23 mouse cellular contexts compared by ENCODE assay signal in the genomic region with DNA sequence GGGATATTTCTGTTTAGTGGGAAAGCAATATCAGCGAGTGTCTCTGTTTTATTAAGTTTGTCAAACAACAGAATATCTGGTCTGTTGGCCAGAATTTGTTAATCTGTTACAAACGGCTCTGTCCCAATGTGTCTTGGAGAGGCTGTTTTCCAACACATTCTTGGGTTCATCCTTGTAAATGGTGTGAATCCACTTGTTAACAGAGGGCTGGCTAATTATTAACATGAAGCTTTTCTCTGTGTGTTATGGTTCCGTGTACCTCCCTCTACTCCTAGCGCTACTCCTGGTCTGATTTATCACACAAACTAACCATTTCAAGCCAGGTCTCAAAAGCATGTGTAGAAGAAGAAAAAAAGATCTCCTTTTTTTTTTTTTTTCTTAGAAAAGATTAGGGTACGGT.
A peak's percentile ranks its signal among the peaks of the same experiment; 100 is the strongest.
DNase-seq lines count a peak whose midpoint lies in the region; ATAC-seq and TF ChIP-seq lines count a peak whose summit lies in the region.
"Had no signal": no experiment of that assay in that cellular context is flagged by ENCODE, and none has a peak within 500 bp of the region (broad histone marks: within the 10 kb centered on the region; RNA-seq: fewer than 3 reads in every experiment).

No protein-coding gene starts in this region.

- H3K27me3 ChIP-seq in intestine, embryonic 15.5 days (replicated peaks): no peaks in the 10 kb centered on the region
- H3K27me3 ChIP-seq in intestine, postnatal 0 days (replicated peaks; ENCODE audit: control insufficient read depth, insufficient read depth, low read length): no peaks in the 10 kb centered on the region
- peaks cover 2% of the 10 kb centered on the region; the same call in 1 of the 2 replicates for H3K27me3 ChIP-seq in liver, adult 2 months (ENCODE audit: control insufficient read depth, insufficient read depth, low read length)
- no peaks in the 10 kb centered on the region for H3K27me3 ChIP-seq in liver, postnatal 0 days (ENCODE audit: insufficient read depth, low read length)
- H3K27me3 ChIP-seq in neural tube, embryonic 15.5 days (replicated peaks): no peaks in the 10 kb centered on the region
- H3K27me3 ChIP-seq: forebrain, embryonic 13.5 days; heart, embryonic 13.5 days had no signal

- H3K79me2 ChIP-seq in liver, adult 2 months (ENCODE audit: control insufficient read depth, insufficient read depth, low read length): no peaks in the 10 kb centered on the region

- no peak for TF ChIP-seq EP300 in liver, postnatal 0 days (IDR thresholded peaks at IDR 0.05; ENCODE audit: low read depth)

- peak; percentile 88 for DNase-seq in kidney, adult 9 months
- DNase-seq in kidney, postnatal 25 days: no peak
- DNase-seq in liver, adult 2 months (ENCODE audit: extremely low read depth, low read depth, low spot score): peak; percentile 41
- DNase-seq in liver, postnatal 0 days: no peak
- no peak for DNase-seq in retina, postnatal 1 day
- DNase-seq: adrenal gland, postnatal 10 days; adrenal gland, postnatal 36 days; cerebellum, adult 18-20 months; cerebellum, adult 9-10 months; cerebellum, postnatal 14 days; gastrocnemius, postnatal 10 days; gastrocnemius, postnatal 36 days; heart, adult 2 months; heart, postnatal 14 days; heart, postnatal 4 days had no signal

- no peaks in the 10 kb centered on the region for H3K9me3 ChIP-seq in intestine, embryonic 15.5 days
- no peaks in the 10 kb centered on the region for H3K9me3 ChIP-seq in intestine, postnatal 0 days (ENCODE audit: control insufficient read depth)
- H3K9me3 ChIP-seq in liver, postnatal 0 days (ENCODE audit: low read length): 0 out of 2 replicates have a peak, but pooled peaks cover 2% of the 10 kb centered on the region
- H3K9me3 ChIP-seq in neural tube, embryonic 15.5 days (replicated peaks): no peaks in the 10 kb centered on the region
- H3K9me3 ChIP-seq: forebrain, embryonic 10.5 days; forebrain, embryonic 13.5 days; heart, embryonic 10.5 days had no signal

- H3K4me3 ChIP-seq in intestine, embryonic 15.5 days (replicated peaks): no peak overlapping the region
- H3K4me3 ChIP-seq in intestine, postnatal 0 days (ENCODE audit: low read depth, low read length): no peak overlapping the region
- no peak overlapping the region for H3K4me3 ChIP-seq in liver, adult 2 months (ENCODE audit: insufficient read depth, low read depth, low read length)
- no peak overlapping the region for H3K4me3 ChIP-seq in liver, postnatal 0 days (ENCODE audit: low read depth, low read length)
- H3K4me3 ChIP-seq in neural tube, embryonic 15.5 days (replicated peaks): no peak overlapping the region
- H3K4me3 ChIP-seq: forebrain, embryonic 10.5 days; forebrain, embryonic 13.5 days; heart, adult 2 months; heart, embryonic 10.5 days; heart, embryonic 13.5 days had no signal

- TF ChIP-seq POLR2A in liver, adult 2 months (IDR thresholded peaks at IDR 0.05; ENCODE audit: extremely low read depth, insufficient read depth, low read length): no peak

- no peaks in the 10 kb centered on the region for H3K36me3 ChIP-seq in intestine, embryonic 15.5 days
- H3K36me3 ChIP-seq in intestine, postnatal 0 days (ENCODE audit: control insufficient read depth, insufficient read depth): no peaks in the 10 kb centered on the region
- H3K36me3 ChIP-seq in liver, adult 2 months (ENCODE audit: control insufficient read depth, insufficient read depth, low read length): no peaks in the 10 kb centered on the region
- no peaks in the 10 kb centered on the region for H3K36me3 ChIP-seq in liver, postnatal 0 days (replicated peaks; ENCODE audit: insufficient read depth, low read length)
- no peaks in the 10 kb centered on the region for H3K36me3 ChIP-seq in neural tube, embryonic 15.5 days
- H3K36me3 ChIP-seq: forebrain, embryonic 10.5 days; heart, embryonic 10.5 days; heart, embryonic 13.5 days had no signal

- 39% methylated on average over 5 of the region's 5 CpGs for WGBS in intestine, embryonic 15.5 days
- 34% methylated on average over 5 of the region's 5 CpGs for WGBS in intestine, postnatal 0 days
- WGBS in liver, adult 2 months: 49% methylated on average over 5 of the region's 5 CpGs
- WGBS in liver, postnatal 0 days (ENCODE audit: insufficient replicate concordance): 66% methylated on average over 5 of the region's 5 CpGs
- 37% methylated on average over 5 of the region's 5 CpGs for WGBS in neural tube, embryonic 15.5 days

- TF ChIP-seq CTCF in intestine, postnatal 0 days (IDR thresholded peaks at IDR 0.05; ENCODE audit: low read depth): no peak
- no peak for TF ChIP-seq CTCF in liver, adult 2 months (IDR thresholded peaks at IDR 0.05; ENCODE audit: low read depth, low read length)
- TF ChIP-seq CTCF in liver, postnatal 0 days (IDR thresholded peaks at IDR 0.05; ENCODE audit: low read depth): no peak

- H3K4me2 ChIP-seq in intestine, embryonic 15.5 days (replicated peaks): no peak overlapping the region
- H3K4me2 ChIP-seq in intestine, postnatal 0 days (replicated peaks; ENCODE audit: low read depth): no peak overlapping the region
- no peak overlapping the region for H3K4me2 ChIP-seq in liver, postnatal 0 days (ENCODE audit: low read depth, low read length)
- H3K4me2 ChIP-seq in neural tube, embryonic 15.5 days: no peak overlapping the region
- H3K4me2 ChIP-seq: forebrain, embryonic 13.5 days; heart, embryonic 13.5 days had no signal

- no peak overlapping the region for H3K9ac ChIP-seq in intestine, embryonic 15.5 days
- H3K9ac ChIP-seq in intestine, postnatal 0 days (ENCODE audit: low read depth, low read length): no peak overlapping the region
- H3K9ac ChIP-seq in liver, adult 2 months (ENCODE audit: low read depth, low read length): no peak overlapping the region
- no peak overlapping the region for H3K9ac ChIP-seq in liver, postnatal 0 days (replicated peaks)
- H3K9ac ChIP-seq in neural tube, embryonic 15.5 days (replicated peaks): no peak overlapping the region
- H3K9ac ChIP-seq: forebrain, embryonic 13.5 days; heart, embryonic 13.5 days had no signal

- ATAC-seq in intestine, embryonic 15.5 days: 0 out of 2 replicates have a peak, but pooled peaks have one; percentile 53
- no peak for ATAC-seq in intestine, postnatal 0 days
- ATAC-seq in liver, postnatal 0 days: no peak
- ATAC-seq in neural tube, embryonic 15.5 days (ENCODE audit: low FRiP score): no peak
- ATAC-seq: forebrain, embryonic 13.5 days; forebrain, embryonic 16.5 days had no signal

- H3K4me1 ChIP-seq in intestine, embryonic 15.5 days (replicated peaks): no peaks in the 10 kb centered on the region
- H3K4me1 ChIP-seq in intestine, postnatal 0 days (replicated peaks; ENCODE audit: control insufficient read depth, insufficient read depth, low read length): no peaks in the 10 kb centered on the region
- H3K4me1 ChIP-seq in liver, adult 2 months (ENCODE audit: control insufficient read depth, insufficient read depth, low read length): no peaks in the 10 kb centered on the region
- no peaks in the 10 kb centered on the region for H3K4me1 ChIP-seq in liver, postnatal 0 days (ENCODE audit: insufficient read depth)
- H3K4me1 ChIP-seq in neural tube, embryonic 15.5 days: no peaks in the 10 kb centered on the region
- H3K4me1 ChIP-seq: forebrain, embryonic 10.5 days; forebrain, embryonic 13.5 days; heart, embryonic 10.5 days; heart, embryonic 13.5 days had no signal

- no peak overlapping the region for H3K27ac ChIP-seq in intestine, embryonic 15.5 days
- H3K27ac ChIP-seq in intestine, postnatal 0 days (ENCODE audit: low read depth, low read length): no peak overlapping the region
- no peak overlapping the region for H3K27ac ChIP-seq in liver, adult 2 months (replicated peaks; ENCODE audit: insufficient read depth, low read depth, low read length)
- H3K27ac ChIP-seq in liver, postnatal 0 days (ENCODE audit: low read depth): no peak overlapping the region
- H3K27ac ChIP-seq in neural tube, embryonic 15.5 days (replicated peaks): no peak overlapping the region
- H3K27ac ChIP-seq: forebrain, embryonic 10.5 days; forebrain, embryonic 13.5 days; heart, adult 2 months; heart, embryonic 10.5 days; heart, embryonic 13.5 days had no signal

Comparison
In these comparisons a context has a peak if more than half of its experiments do, and no peak if none do; other contexts are left out.
1. DNase-seq: peak in kidney, adult 9 months (single experiment) and liver, adult 2 months (single experiment); none in kidney, postnatal 25 days (0 of 2), liver, postnatal 0 days (single experiment) and retina, postnatal 1 day (single experiment).